Mouse (Mus musculus): ENCODE measurements around the gene Cacna2d3.

- no peak for TF ChIP-seq CTCF (conservative IDR thresholded peaks at IDR 0.05 in 1 of 2, IDR thresholded peaks at IDR 0.05 in 1 of 2; ENCODE audit: low read depth in 2 of 2, low read length in 2 of 2)
- no peak for TF ChIP-seq POLR2A (IDR thresholded peaks at IDR 0.05; ENCODE audit: low read depth, low read length)
- no peak for TF ChIP-seq ZNF384 (IDR thresholded peaks at IDR 0.05; ENCODE audit: low read depth, low read length)
- no peak for TF ChIP-seq TCF12 (IDR thresholded peaks at IDR 0.05; ENCODE audit: low read depth, low read length)
Observed at GRCm38 (mm10) chr14:29669826-29670225, 51.8 kb downstream of the Cacna2d3 start.

All from CH12.LX (cell line).